Mouse (Mus musculus): ENCODE measurements around the gene Anp32e. TPM values are rescaled to one million over a fixed set of nuclear protein-coding genes. Genes with fewer than 3 reads are reported as not detected.
A peak's percentile ranks its signal among the peaks of the same experiment; 100 is the strongest.
"Not testable (repeated sequence)": the region's sequence is repeated elsewhere in the genome, so short reads cannot be mapped to it uniquely, and the experiment has no call there.

Anp32e gene
- total and polyA plus RNA-seq, 2 experiments = 3.7 to 11.7 TPM

- TF ChIP-seq POLR2A (IDR thresholded peaks at IDR 0.05; ENCODE audit: extremely low read depth, insufficient read depth, low read length) (no peak), CTCF (IDR thresholded peaks at IDR 0.05; ENCODE audit: low read depth, low read length) (no peak)
- no peaks in the 10 kb centered on the region for H3K36me3 ChIP-seq (ENCODE audit: control insufficient read depth, insufficient read depth, low read length)
- no peak overlapping the region for H3K27ac ChIP-seq (replicated peaks; ENCODE audit: insufficient read depth, low read depth, low read length)
- peaks cover 3% of the 10 kb centered on the region; the same call in 1 of the 2 replicates for H3K4me1 ChIP-seq (ENCODE audit: control insufficient read depth, insufficient read depth, low read length)
- DNase-seq (ENCODE audit: extremely low read depth, low read depth, low spot score) = no peak
- no peaks in the 10 kb centered on the region for H3K27me3 ChIP-seq (ENCODE audit: control insufficient read depth, insufficient read depth, low read length)
- H3K79me2 ChIP-seq (ENCODE audit: control insufficient read depth, insufficient read depth, low read length) = no peaks in the 10 kb centered on the region
- H3K4me3 ChIP-seq (ENCODE audit: insufficient read depth, low read depth, low read length) = no peak overlapping the region
- no peak overlapping the region for H3K9ac ChIP-seq (ENCODE audit: low read depth, low read length)
Measured at GRCm38 (mm10) chr3:95953023-95953422, 24.0 kb downstream of the Anp32e start.

- Histone ChIP-seq H3K9ac (ENCODE audit: low read depth, low read length) (no peak overlapping the region), H3K27me3 (ENCODE audit: control insufficient read depth, insufficient read depth, low read length) (no peaks in the 10 kb centered on the region), H3K27ac (replicated peaks; ENCODE audit: insufficient read depth, low read depth, low read length) (no peak overlapping the region), H3K79me2 (ENCODE audit: control insufficient read depth, insufficient read depth, low read length) (no peaks in the 10 kb centered on the region), H3K4me3 (ENCODE audit: insufficient read depth, low read depth, low read length) (no peak overlapping the region), H3K36me3 (ENCODE audit: control insufficient read depth, insufficient read depth, low read length) (no peaks in the 10 kb centered on the region), H3K4me1 (ENCODE audit: control insufficient read depth, insufficient read depth, low read length) (peaks cover 3% of the 10 kb centered on the region; the same call in 1 of the 2 replicates)
- 89% methylated on average over 3 of the region's 3 CpGs for WGBS
- TF ChIP-seq POLR2A (IDR thresholded peaks at IDR 0.05; ENCODE audit: extremely low read depth, insufficient read depth, low read length) = no peak
- TF ChIP-seq CTCF (IDR thresholded peaks at IDR 0.05; ENCODE audit: low read depth, low read length) = no peak
- no peak for DNase-seq (ENCODE audit: extremely low read depth, low read depth, low spot score)
Measured at GRCm38 (mm10) chr3:95953522-95953921, 24.5 kb downstream of the Anp32e start.

GRCm38 (mm10) chr3:95954648-95955173 is 25.7 kb downstream of the Anp32e start:
- WGBS = 88% methylated on average over 12 of the region's 12 CpGs
- H3K4me1 ChIP-seq (ENCODE audit: control insufficient read depth, insufficient read depth, low read length); H3K27me3 ChIP-seq (ENCODE audit: control insufficient read depth, insufficient read depth, low read length); H3K9ac ChIP-seq (ENCODE audit: low read depth, low read length); H3K4me3 ChIP-seq (ENCODE audit: insufficient read depth, low read depth, low read length); H3K36me3 ChIP-seq (ENCODE audit: control insufficient read depth, insufficient read depth, low read length); H3K27ac ChIP-seq (replicated peaks; ENCODE audit: insufficient read depth, low read depth, low read length); H3K79me2 ChIP-seq (ENCODE audit: control insufficient read depth, insufficient read depth, low read length); DNase-seq (ENCODE audit: extremely low read depth, low read depth, low spot score): not testable (repeated sequence)

GRCm38 (mm10) chr3:95955318-95955717 is 26.3 kb downstream of the Anp32e start:
- no peak overlapping the region for H3K27ac ChIP-seq (replicated peaks; ENCODE audit: insufficient read depth, low read depth, low read length)
- WGBS = 97% methylated on average over 5 of the region's 5 CpGs
- TF ChIP-seq CTCF (IDR thresholded peaks at IDR 0.05; ENCODE audit: low read depth, low read length) (no peak), POLR2A (IDR thresholded peaks at IDR 0.05; ENCODE audit: extremely low read depth, insufficient read depth, low read length) (no peak)
- DNase-seq (ENCODE audit: extremely low read depth, low read depth, low spot score) = no peak
- H3K4me3 ChIP-seq (ENCODE audit: insufficient read depth, low read depth, low read length) = no peak overlapping the region
- peaks cover 3% of the 10 kb centered on the region; the same call in 1 of the 2 replicates for H3K4me1 ChIP-seq (ENCODE audit: control insufficient read depth, insufficient read depth, low read length)
- no peak overlapping the region for H3K9ac ChIP-seq (ENCODE audit: low read depth, low read length)
- no peaks in the 10 kb centered on the region for H3K36me3 ChIP-seq (ENCODE audit: control insufficient read depth, insufficient read depth, low read length)
- no peaks in the 10 kb centered on the region for H3K27me3 ChIP-seq (ENCODE audit: control insufficient read depth, insufficient read depth, low read length)
- H3K79me2 ChIP-seq (ENCODE audit: control insufficient read depth, insufficient read depth, low read length) = no peaks in the 10 kb centered on the region

- Histone ChIP-seq H3K4me3 (ENCODE audit: insufficient read depth, low read depth, low read length) (no peak overlapping the region), H3K36me3 (ENCODE audit: control insufficient read depth, insufficient read depth, low read length) (no peaks in the 10 kb centered on the region), H3K9ac (ENCODE audit: low read depth, low read length) (no peak overlapping the region), H3K27me3 (ENCODE audit: control insufficient read depth, insufficient read depth, low read length) (no peaks in the 10 kb centered on the region), H3K27ac (replicated peaks; ENCODE audit: insufficient read depth, low read depth, low read length) (no peak overlapping the region), H3K79me2 (ENCODE audit: control insufficient read depth, insufficient read depth, low read length) (no peaks in the 10 kb centered on the region), H3K4me1 (ENCODE audit: control insufficient read depth, insufficient read depth, low read length) (no peaks in the 10 kb centered on the region)
- TF ChIP-seq CTCF (IDR thresholded peaks at IDR 0.05; ENCODE audit: low read depth, low read length) (no peak), POLR2A (IDR thresholded peaks at IDR 0.05; ENCODE audit: extremely low read depth, insufficient read depth, low read length) (no peak)
- WGBS = 52% methylated on average over 8 of the region's 8 CpGs
- peak; percentile 13 for DNase-seq (ENCODE audit: extremely low read depth, low read depth, low spot score)
Measured at GRCm38 (mm10) chr3:95957359-95958148, 28.5 kb downstream of the Anp32e start.

- Histone ChIP-seq H3K4me3 (ENCODE audit: insufficient read depth, low read depth, low read length) (no peak overlapping the region), H3K4me1 (ENCODE audit: control insufficient read depth, insufficient read depth, low read length) (no peaks in the 10 kb centered on the region), H3K27ac (replicated peaks; ENCODE audit: insufficient read depth, low read depth, low read length) (no peak overlapping the region), H3K79me2 (ENCODE audit: control insufficient read depth, insufficient read depth, low read length) (no peaks in the 10 kb centered on the region), H3K27me3 (ENCODE audit: control insufficient read depth, insufficient read depth, low read length) (no peaks in the 10 kb centered on the region), H3K36me3 (ENCODE audit: control insufficient read depth, insufficient read depth, low read length) (no peaks in the 10 kb centered on the region), H3K9ac (ENCODE audit: low read depth, low read length) (no peak overlapping the region)
- no peak for TF ChIP-seq POLR2A (IDR thresholded peaks at IDR 0.05; ENCODE audit: extremely low read depth, insufficient read depth, low read length)
- TF ChIP-seq CTCF (IDR thresholded peaks at IDR 0.05; ENCODE audit: low read depth, low read length) = no peak
- DNase-seq (ENCODE audit: extremely low read depth, low read depth, low spot score) = peak; percentile 33
- WGBS = 86% methylated on average over 5 of the region's 5 CpGs
Measured at GRCm38 (mm10) chr3:95959082-95959481, 30.0 kb downstream of the Anp32e start.

All from liver, adult 2 months (tissue).